Mouse (Mus musculus): Measurements from ENCODE around the gene Mtfp1.
"Not testable (repeated sequence)": the region's sequence is repeated elsewhere in the genome, so short reads cannot be mapped to it uniquely, and the experiment has no call there.

Mtfp1 gene

GRCm38 (mm10) chr11:4095171-4096053, at the start of gene Mtfp1:
Mtfp1 (minus strand) TSS chr11:4095445.
- DNase-seq = peak; percentile 60 to 63

- no peak for DNase-seq
Observed at GRCm38 (mm10) chr11:4143281-4144062, 48.2 kb upstream of the Mtfp1 start.

DNA sequence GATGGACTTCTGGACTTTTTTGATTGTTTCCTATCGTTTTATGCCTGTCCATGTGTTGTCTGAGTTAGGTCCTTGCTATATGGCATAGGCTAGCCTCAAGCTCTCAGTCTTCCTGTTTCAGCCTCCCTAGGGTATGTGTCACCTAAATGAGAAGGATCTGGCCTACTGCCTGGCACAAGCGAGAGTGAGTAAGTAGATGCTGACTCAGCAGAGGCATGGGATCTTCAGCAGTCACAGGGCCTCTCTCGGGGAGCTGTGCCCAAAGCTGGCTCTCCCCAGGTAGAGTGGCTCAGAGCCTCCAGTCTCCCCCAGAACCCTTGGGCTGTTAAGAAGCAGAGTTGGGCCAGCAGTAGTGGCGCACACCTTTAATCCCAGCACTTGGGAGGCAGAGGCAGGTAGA, 47.1 kb upstream of the Mtfp1 start:
- no peak for DNase-seq

GRCm38 (mm10) chr11:4141505-4141904, 46.3 kb upstream of the Mtfp1 start:
- DNase-seq = no peak

- no peak for DNase-seq
Observed at GRCm38 (mm10) chr11:4138964-4139363, 43.7 kb upstream of the Mtfp1 start.

DNA sequence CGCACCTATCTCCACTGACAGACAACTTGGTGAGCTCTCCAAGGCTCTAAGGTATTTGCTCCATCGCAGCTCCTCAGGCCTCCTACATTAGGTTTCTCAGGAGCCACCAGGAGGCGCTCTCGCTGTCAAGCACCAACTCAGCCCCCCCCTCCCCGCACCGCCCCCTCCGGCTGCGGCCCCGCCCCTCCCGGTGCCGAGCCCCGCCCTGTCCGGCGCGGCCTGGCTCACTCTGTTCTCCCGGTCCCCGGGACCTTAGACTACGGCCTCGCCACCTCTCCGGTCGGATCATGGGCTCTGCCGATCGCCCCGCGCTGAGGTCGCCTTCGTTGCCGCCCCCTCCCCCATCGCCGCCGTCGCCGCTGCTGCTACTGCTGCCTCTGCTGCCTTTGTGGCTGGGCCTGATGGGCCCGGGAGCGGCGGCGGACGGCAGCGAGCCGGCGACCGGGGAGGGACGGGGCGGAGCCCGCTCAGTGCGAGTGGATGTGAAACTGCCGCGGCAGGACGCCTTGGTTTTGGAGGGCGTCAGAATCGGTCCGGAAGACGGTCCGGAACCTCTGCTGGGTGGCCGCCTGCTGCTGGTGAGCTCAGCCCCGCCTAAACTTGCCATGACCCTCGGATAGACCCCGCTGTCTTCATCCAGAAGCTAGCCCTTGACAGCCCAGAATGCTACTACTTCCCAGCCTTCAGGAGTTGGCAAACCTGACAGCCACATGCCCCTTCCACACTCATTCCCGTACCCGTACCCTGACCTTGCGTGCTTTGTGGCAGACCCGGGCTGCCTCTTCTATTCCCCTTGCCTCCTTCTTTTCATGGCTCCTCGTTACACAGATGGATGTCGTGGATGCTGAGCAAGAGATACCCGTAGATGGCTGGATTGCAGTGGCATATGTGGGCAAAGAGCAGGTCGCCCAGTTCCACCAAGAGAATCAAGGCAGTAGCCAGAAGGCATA, 40.0 kb upstream of the Mtfp1 start, which contains the start of gene Rnf215:
Gene Rnf215, plus strand, starts transcription at position 217 of the 950 bp plus-strand sequence.
- peak; percentile 89 to 91 for DNase-seq

DNA sequence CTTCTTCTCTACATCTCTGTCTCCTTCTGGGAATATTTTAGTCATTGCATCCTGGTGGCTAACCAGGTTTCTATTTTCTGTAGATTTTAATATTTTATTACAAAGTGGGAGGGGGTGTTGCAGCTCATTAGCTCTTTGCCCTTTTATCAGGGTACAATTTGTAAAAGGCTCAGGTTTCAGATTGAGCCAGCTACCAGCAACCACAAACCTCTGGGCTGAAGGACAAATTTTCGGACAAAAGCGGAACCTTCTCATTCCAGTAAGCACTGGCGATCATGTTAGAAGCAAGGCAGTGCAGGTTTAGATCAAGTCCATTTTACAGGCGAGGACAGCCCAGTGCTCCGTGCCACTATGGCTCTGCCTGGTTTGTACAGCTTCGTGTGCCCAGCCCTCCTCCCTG, 39.2 kb upstream of the Mtfp1 start:
- no peak for DNase-seq

DNA sequence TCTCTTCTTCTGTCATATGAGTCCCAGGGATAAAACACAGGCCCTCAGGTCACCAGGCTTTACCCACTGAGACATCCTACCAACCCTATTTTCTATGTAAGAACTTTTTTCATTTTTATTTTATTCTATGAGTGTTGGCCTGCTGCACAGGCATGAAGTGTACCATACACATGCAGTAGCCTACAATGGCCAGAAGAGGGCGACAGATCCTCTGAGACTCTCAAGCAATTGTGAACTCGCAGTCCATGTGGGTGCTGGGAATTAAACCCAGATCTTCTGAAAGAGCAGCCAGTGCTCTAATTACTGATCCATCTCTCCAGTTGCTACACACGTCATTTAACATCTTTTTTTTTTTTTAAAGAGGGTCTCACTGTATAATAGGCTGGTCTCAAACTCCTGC, 38.2 kb upstream of the Mtfp1 start:
- no peak for DNase-seq

GRCm38 (mm10) chr11:4128461-4128860, 33.2 kb upstream of the Mtfp1 start:
- DNase-seq = not testable (repeated sequence)

- no peak for DNase-seq
Observed at GRCm38 (mm10) chr11:4127059-4127458, 31.8 kb upstream of the Mtfp1 start.

GRCm38 (mm10) chr11:4123922-4124321, 28.7 kb upstream of the Mtfp1 start:
- DNase-seq = peak; percentile 60 to 74

DNA sequence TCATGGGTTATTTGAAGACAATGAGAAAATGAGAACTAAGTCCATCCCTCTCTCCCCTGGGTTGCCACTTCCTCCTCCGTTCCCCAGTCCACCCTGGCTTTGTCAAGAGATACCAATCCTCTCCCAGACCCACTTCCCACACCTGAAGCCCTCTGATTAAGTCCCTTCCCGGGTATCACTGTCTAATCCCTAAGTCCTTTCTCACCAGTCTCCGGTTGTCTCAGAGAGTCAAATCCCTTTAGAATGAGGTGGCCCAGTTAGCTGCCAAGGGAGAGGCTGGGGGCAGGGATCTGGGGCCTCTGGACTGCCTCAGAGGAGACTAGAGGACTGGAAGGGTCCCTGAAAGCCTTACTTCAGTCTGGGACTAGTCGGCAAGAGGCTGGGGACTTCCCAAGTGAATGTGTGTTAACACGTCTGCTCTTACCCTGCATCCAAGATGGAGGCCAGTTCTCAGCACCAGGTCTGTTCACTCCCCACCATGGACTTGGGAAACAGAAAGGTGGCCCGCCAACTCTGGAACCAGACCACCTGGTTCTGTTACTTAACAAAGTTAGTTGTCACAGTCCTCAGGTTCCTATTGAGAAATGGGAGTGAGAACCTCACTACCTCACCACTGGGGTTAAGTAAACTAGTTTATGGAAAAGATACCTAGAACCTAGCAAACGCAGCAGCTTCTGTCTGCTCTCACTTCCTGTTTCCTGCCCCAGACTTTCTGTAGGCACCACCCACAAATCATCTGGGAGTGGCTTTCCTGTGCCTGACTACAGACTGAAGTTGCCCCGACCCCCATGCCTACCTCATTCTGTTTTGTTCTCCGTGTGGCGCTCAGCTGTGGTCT, 27.7 kb upstream of the Mtfp1 start, which contains the start of gene Sec14l2:
Gene Sec14l2, minus strand, starts transcription at position 674 of the 838 bp plus-strand sequence.
- DNase-seq = peak in 1 of 2 experiments; percentile 48

DNA sequence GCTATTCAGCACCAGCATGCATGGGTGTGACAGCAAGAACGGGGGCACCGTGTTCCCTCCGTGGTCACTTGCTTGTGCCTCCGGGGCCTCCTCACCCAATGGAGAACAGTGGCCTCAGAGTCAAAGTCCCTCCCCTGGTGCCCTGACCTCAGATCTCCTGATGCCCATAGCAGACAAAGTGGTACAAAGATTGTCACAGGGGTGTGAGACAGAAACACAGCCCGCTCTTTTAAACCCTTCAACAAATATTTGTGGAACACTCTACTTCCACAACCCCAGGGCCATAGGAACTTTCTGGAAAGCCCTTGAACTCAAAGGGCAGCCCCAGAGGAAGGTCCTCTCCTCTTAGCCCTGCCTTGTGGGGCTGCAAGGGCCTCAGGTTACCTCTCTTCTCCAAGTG, 27.0 kb upstream of the Mtfp1 start:
- DNase-seq = no peak

DNA sequence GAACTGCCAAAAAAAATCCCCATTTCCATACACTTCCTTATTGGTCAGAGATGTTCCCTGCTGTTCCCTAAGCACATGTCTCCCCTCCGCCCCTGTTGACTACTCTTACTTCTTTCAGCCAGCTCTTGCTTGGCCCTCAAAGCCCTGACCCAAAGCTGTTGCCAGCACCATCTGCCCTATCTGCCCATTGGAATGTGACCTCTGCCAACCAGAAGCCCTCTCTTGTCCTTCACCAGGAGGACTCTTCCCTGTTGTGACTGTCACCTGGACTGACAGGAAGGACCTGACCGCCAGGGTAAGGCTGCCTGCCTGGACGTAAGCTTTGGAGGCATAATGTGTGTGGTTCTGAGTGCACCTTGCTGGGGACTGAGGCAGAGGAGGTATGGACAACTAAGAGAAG, 26.4 kb upstream of the Mtfp1 start:
- DNase-seq = no peak

GRCm38 (mm10) chr11:4119635-4120034, 24.4 kb upstream of the Mtfp1 start:
- no peak for DNase-seq

- peak; percentile 87 for DNase-seq
Observed at GRCm38 (mm10) chr11:4118081-4118921, 23.1 kb upstream of the Mtfp1 start.

- DNase-seq = no peak
Observed at GRCm38 (mm10) chr11:4117372-4118071, 22.3 kb upstream of the Mtfp1 start.

GRCm38 (mm10) chr11:4116458-4117141, 21.4 kb upstream of the Mtfp1 start:
- no peak for DNase-seq

DNA sequence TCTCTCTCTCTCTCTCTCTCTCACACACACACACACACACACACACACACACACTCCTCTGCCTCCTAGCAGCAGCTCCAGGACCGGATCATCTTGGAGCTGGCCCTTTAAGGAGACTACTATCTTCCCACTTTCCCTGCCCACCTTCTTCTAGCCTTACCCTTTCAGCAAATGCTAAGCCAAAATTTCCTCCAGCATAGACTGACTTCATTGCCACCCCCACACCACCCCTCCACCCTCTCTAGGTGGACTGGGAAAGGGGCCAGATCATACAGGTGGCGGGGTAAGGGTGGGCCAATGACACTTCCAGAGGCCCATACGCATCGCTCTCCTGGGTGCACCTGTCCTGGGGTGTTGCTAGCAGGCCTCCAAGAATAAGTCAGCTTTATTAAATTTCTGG, 20.2 kb upstream of the Mtfp1 start:
- DNase-seq = no peak

Data from lung, postnatal 4 days (tissue).